Mouse (Mus musculus) embryonic fibroblast, embryonic 13.5 days (primary cell): ENCODE measurements around the gene Slc41a2.

ENCODE experiments used
- CTCF ChIP-seq: IDR thresholded peaks from 2 replicates; pipeline ENCODE4 v1.5.1; 2011; ENCODE audit warnings: mild to moderate bottlenecking, control low read depth, low read length, moderate library complexity, borderline replicate concordance; ENCODE audit not compliant: insufficient read depth
- POLR2A ChIP-seq: IDR thresholded peaks from 2 replicates; pipeline ENCODE4 v1.6.1; 2011; ENCODE audit warnings: low read depth, mild to moderate bottlenecking, control low read depth, low read length, moderate library complexity

DNA sequence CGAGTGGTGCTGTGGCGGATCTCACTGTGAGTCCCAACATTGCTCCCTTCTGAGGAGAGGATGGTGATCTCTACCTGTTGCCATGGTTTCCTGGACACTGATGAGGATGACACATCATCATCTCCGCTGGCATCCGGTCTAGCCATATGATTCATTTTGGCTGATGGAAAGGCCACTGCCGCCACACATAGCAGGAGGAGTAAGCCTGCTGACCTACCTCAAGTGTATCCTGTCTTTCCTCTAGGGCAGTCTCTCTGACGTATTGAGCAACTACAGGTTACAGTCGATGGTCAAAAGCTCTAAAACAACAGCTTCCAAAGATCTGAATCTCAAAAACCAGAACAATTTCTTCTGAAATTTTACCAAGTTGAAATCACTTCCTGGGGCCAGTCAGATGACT, 16.8 kb downstream of the Slc41a2 start:
- TF ChIP-seq CTCF (no peak), POLR2A (no peak)
